Mouse (Mus musculus) ES-E14 (cell line): ENCODE data around the gene Sh2d6.

Source experiments
- CHD2 ChIP-seq: IDR thresholded peaks from 2 replicates; pipeline ENCODE4 v1.6.1; 2014; ENCODE audit warnings: mild to moderate bottlenecking, low read depth, low read length, inconsistent platforms
- HCFC1 ChIP-seq: IDR thresholded peaks from 2 replicates; pipeline ENCODE4 v1.6.1; 2012; ENCODE audit warnings: low read length, inconsistent platforms, borderline replicate concordance; ENCODE audit not compliant: insufficient read depth
- MAFK ChIP-seq: IDR thresholded peaks from 2 replicates; pipeline ENCODE4 v1.6.1; 2014; ENCODE audit warnings: mild to moderate bottlenecking, low read depth, low read length, inconsistent platforms; ENCODE audit not compliant: insufficient read depth
- ZC3H11A ChIP-seq: IDR thresholded peaks from 2 replicates; pipeline ENCODE4 v1.6.1; 2012; ENCODE audit warnings: low read depth, mild to moderate bottlenecking, inconsistent platforms, low read length, borderline replicate concordance
- ZNF384 ChIP-seq: IDR thresholded peaks from 2 replicates; pipeline ENCODE4 v1.6.1; 2012; ENCODE audit warnings: low read depth, low read length, inconsistent platforms

DNA sequence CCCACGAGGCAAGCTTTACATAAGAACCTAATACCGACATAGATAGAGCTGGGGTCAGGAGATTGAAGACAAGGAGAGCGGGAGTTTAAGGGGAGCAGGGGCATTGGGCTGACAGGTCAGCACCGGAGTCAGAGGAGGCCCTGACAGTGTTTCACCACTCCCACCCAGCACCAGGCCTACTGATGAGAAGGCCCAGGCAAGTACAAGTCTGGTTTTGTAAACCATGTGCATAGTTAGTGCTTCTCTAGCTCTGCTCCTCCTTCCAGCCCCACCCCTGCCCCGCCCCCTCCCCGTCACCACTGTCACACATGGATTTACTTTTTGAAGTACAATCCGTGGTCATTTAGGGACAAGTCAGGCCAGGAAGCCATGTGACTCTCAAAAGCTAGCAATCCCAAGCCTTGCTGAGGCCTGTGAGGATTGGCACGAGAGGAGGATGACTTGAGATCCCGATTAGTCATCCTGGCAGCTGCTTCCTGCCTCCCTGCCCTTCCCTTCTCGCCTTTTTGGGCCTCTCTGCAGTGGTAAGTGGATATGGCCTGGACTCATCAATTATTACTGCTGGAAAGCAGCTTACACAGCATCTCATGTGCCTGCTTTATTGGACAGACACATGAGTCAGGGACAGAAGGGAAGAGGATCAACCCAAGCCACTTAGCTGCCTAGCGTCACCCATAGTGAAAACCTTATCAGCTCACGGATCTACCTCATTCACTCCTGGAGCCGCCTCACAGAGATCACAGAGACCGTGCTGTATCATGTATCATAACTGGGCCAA lies 48.1 kb downstream of the Sh2d6 start:
- no peak for TF ChIP-seq ZNF384
- TF ChIP-seq MAFK, result no peak
- no peak for TF ChIP-seq ZC3H11A
- TF ChIP-seq HCFC1, result no peak
- no peak for TF ChIP-seq CHD2
